Mouse (Mus musculus): ENCODE results near the gene Dao.

Gene Dao

GRCm38 (mm10) chr5:114030652-114031051, 27.1 kb downstream of the Dao start:
- DNase-seq: no peak

- no peak for DNase-seq
Observed at GRCm38 (mm10) chr5:114032161-114032763, 28.8 kb downstream of the Dao start.

- no peak for DNase-seq
Observed at GRCm38 (mm10) chr5:114034393-114034792, 30.9 kb downstream of the Dao start.

GRCm38 (mm10) chr5:114035111-114035510, 31.6 kb downstream of the Dao start:
- DNase-seq: no peak

GRCm38 (mm10) chr5:114040508-114040907, 37.0 kb downstream of the Dao start:
- DNase-seq: no peak

- no peak for DNase-seq
Observed at GRCm38 (mm10) chr5:114040911-114041310, 37.4 kb downstream of the Dao start.

- peak in 1 of 2 experiments; percentile 25 for DNase-seq
Observed at GRCm38 (mm10) chr5:114041327-114041930, 37.9 kb downstream of the Dao start.

- DNase-seq: no peak
Observed at GRCm38 (mm10) chr5:114043800-114044199, 40.3 kb downstream of the Dao start.

GRCm38 (mm10) chr5:114045134-114045533, 41.6 kb downstream of the Dao start:
- peak in 1 of 2 experiments; percentile 10 for DNase-seq

- no peak for DNase-seq
Observed at GRCm38 (mm10) chr5:114046151-114046550, 42.6 kb downstream of the Dao start.

- no peak for DNase-seq
Observed at GRCm38 (mm10) chr5:114046604-114047003, 43.1 kb downstream of the Dao start.

- no peak for DNase-seq
Observed at GRCm38 (mm10) chr5:114047182-114047581, 43.7 kb downstream of the Dao start.

- no peak for DNase-seq
Observed at GRCm38 (mm10) chr5:114048731-114049308, 45.3 kb downstream of the Dao start.

- DNase-seq: peak in 1 of 2 experiments; percentile 47
Observed at GRCm38 (mm10) chr5:114052246-114052761, 48.8 kb downstream of the Dao start.

GRCm38 (mm10) chr5:114057129-114057731, 53.7 kb downstream of the Dao start:
- DNase-seq: no peak

GRCm38 (mm10) chr5:114061675-114062074, 58.2 kb downstream of the Dao start:
- no peak for DNase-seq

GRCm38 (mm10) chr5:114063958-114064357, 60.5 kb downstream of the Dao start:
- DNase-seq: no peak

GRCm38 (mm10) chr5:114065161-114065560, 61.7 kb downstream of the Dao start, which contains the start of gene Usp30:
Gene Usp30, plus strand, starts transcription at chr5:114065461.
- no peak for DNase-seq

- DNase-seq: no peak
Observed at GRCm38 (mm10) chr5:114066601-114067000, 63.1 kb downstream of the Dao start.

- no peak for DNase-seq
Observed at GRCm38 (mm10) chr5:114067543-114067942, 64.0 kb downstream of the Dao start.

- no peak for DNase-seq
Observed at GRCm38 (mm10) chr5:114067982-114068381, 64.5 kb downstream of the Dao start.

GRCm38 (mm10) chr5:114070858-114071257, 67.4 kb downstream of the Dao start:
- DNase-seq: no peak

- no peak for DNase-seq
Observed at GRCm38 (mm10) chr5:114072262-114072661, 68.8 kb downstream of the Dao start.
